Mouse (Mus musculus): ENCODE measurements around the gene Cdca4.
"Not testable (repeated sequence)": the region's sequence is repeated elsewhere in the genome, so short reads cannot be mapped to it uniquely, and the experiment has no call there.

GRCm38 (mm10) chr12:112841338-112841892 lies 12.2 kb upstream of the Cdca4 start:
- peak; percentile 11; the same call in 1 of the 2 replicates for TF ChIP-seq CTCF (IDR thresholded peaks at IDR 0.05; ENCODE audit: low read depth)
- not testable (repeated sequence) for TF ChIP-seq EP300 (IDR thresholded peaks at IDR 0.05; ENCODE audit: low read depth)

Data from liver, postnatal 0 days (tissue).